Mouse (Mus musculus) heart, postnatal 4 days (tissue): ENCODE measurements around the gene Cbx2. TPM values are rescaled to one million over a fixed set of nuclear protein-coding genes. Genes with fewer than 3 reads are reported as not detected.

Experiments used
- DNase-seq: peaks from one replicate; pipeline ENCODE4 v3.0.0; 2021
- total RNA-seq, 2 experiments: library from RNA; stranded (reverse); gene quantifications; 2 replicates each; pipeline ENCODE4 v1.2.3; 2021

Gene Cbx2
- total RNA-seq: 1 to 10 TPM; 7.6 to 7.8 TPM

DNA sequence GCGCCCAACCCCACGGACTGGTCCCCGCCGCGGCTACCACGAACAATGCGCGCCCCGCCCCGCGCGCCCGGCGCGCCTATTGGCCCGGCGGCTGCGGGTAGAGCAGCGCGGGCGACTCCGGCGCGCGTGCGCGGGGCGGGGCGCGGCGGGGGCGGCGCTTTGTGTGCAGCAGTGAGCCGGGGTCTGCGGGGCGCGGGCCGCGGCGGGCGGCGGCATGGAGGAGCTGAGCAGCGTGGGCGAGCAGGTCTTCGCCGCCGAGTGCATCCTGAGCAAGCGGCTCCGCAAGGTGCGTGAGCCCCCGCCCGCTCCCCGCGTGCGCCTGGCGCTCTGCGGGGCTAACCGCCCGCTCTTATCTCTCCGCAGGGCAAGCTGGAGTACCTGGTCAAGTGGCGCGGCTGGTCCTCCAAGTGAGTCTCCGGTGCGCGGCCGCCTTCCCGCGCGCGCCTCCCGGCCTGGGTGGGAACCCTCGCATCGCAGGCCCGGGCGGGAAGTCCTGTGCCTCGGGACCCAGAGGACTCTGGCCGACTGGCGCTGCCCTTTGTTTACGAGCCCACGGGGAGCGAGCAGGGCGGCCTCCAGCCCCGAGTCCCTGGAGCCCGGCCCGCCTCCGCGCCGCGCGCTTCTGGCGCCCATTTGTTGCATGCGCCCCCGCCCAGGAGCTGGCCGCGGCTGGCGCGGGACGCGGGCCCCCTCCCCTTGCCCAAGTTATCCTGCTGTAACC is at the start of gene Cbx2:
Cbx2 (plus strand) TSS at position 68 of the 721 bp plus-strand sequence.
- peak; percentile 89 for DNase-seq

DNA sequence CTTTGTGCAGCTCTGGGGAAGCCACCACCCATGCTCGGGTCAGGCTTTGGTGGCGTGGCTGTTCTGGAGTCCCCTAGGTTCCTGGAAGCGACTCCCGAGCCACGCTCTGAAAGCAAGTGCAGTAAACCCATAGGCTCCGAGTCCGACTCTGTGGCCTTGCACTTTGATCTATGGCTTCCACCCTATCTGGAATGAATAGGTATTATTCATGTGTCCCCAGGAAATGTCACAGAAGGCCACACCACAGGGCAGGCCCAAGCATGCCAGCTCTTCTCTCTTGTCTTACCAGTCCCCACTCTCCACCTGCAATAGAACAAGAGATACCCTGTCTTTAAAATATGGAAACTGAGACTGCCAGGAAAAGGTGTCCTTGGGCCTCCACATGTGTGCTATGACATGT is 48.4 kb upstream of the Cbx2 start:
- DNase-seq: no peak

GRCm38 (mm10) chr11:118975427-118975826 is 47.3 kb upstream of the Cbx2 start:
- peak; percentile 76 for DNase-seq

- no peak for DNase-seq
Measured at GRCm38 (mm10) chr11:118975917-118976316, 46.8 kb upstream of the Cbx2 start.

- DNase-seq: no peak
Measured at GRCm38 (mm10) chr11:118980388-118980787, 42.4 kb upstream of the Cbx2 start.

DNA sequence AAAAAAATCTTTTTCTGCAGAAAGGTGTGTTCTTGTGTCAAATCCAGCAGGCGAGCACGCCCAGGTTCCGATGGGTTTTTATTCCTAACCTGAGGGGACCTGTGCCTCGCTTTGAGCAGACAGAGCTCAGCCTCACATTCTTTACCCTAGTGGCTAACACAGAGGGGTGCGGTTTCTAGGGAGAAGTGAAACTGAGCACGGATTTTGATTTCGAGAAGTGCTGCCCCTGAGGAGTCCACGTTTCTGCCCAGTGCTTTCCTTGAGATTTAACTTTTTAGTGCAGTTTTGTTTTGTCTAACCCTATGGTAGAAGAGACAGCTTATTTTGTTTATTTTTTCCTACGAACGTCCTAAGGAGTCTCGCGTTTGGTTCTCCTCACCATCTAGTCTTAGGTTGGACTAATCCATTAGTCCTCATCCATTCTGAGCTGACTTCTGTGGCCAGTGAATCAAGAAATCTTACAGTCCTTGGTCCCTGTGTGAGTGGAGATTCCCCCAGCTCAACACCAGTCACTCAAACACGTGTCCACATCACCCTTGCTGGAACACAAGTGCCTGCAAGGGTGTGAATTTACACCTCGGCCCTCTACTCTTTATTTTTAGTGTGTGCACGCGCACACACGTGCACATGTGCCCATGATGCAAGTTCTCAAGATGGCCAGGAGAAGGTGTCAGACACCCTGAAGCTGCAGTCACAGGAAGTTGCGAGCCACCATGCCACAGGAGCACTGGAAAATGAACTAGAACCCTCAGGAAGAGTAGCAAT is 41.6 kb upstream of the Cbx2 start:
- DNase-seq: no peak

GRCm38 (mm10) chr11:118982593-118983113 is 40.1 kb upstream of the Cbx2 start:
- DNase-seq: no peak

GRCm38 (mm10) chr11:118985571-118985970 is 37.2 kb upstream of the Cbx2 start:
- no peak for DNase-seq

- no peak for DNase-seq
Measured at GRCm38 (mm10) chr11:118987999-118988398, 34.8 kb upstream of the Cbx2 start, which contains the start of gene Enpp7. Gene Enpp7 (plus strand): TSS chr11:118988188.

- DNase-seq: no peak
Measured at GRCm38 (mm10) chr11:118992781-118993180, 30.0 kb upstream of the Cbx2 start.

DNA sequence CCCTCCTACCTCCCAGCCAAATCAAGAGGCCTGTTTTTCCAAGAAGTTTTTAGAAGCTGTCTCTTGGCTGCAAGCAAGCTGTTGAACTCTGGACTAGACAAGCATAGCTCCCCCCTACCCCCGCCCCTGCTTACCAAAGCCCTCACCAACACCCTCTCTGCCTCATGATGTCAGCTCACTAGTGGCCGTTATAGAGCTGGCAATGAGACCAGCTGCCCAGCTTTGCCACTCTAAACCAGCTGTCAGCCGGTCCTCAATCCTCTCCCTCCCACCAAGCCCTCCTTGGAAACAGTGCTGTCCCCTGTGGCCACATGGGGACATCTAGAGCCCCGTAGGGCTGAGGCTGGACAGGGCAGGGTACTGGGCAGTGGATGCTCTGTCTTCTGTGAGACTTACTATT is 27.3 kb upstream of the Cbx2 start:
- DNase-seq: no peak

- no peak for DNase-seq
Measured at GRCm38 (mm10) chr11:118997182-118997581, 25.6 kb upstream of the Cbx2 start.

- peak; percentile 89 for DNase-seq
Measured at GRCm38 (mm10) chr11:118998540-118999265, 24.1 kb upstream of the Cbx2 start.

GRCm38 (mm10) chr11:118999361-118999804 is 23.4 kb upstream of the Cbx2 start:
- DNase-seq: no peak

DNA sequence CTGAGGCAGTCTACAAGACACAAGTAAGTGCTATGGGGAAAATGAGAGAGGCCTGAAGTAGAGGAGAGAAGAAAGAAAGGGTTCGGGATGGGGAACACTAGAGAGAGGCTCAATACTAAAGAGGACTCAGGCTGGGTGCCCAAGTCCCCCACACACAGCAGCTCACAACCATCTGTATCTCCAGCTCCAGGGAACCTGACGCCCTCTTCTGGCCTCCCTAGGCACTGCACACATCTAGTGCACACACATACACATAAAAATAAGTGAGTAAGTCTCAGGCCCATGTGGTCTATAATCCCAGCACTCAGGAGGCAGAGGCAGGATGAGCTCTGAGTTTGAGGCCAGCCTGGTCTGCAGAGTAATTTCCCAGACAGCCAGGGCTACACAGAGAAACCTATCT is 21.9 kb upstream of the Cbx2 start:
- DNase-seq: no peak

DNA sequence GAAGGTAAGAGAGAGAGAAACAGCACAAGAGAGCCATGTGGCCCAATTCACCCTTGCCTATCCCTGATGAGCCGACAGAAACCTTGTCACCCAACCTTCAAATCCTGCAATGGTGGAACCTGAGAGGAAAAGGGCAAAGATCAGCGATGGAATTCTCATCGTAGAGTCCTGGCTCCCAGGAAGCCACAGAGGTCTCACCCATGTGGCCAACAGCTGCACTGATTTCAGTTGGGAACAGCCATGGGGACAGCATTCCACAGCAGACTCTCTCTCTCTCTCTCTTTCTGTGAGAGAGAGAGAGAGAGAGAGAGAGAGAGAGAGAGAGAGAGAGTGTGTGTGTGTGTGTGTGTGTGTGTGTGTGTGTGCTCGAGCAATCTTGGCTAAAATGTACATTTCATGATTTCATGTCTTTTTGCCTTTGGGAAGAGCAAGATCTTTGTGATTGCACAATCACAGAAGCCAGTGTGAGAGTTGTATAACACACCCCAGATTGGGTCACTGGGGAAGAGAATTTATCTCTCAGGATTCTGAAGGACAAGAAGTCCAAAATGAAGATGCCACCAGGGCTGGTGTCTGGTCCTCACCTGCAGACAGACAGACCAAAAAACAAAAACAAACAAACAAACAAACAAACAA is 21.2 kb upstream of the Cbx2 start:
- DNase-seq: no peak

DNA sequence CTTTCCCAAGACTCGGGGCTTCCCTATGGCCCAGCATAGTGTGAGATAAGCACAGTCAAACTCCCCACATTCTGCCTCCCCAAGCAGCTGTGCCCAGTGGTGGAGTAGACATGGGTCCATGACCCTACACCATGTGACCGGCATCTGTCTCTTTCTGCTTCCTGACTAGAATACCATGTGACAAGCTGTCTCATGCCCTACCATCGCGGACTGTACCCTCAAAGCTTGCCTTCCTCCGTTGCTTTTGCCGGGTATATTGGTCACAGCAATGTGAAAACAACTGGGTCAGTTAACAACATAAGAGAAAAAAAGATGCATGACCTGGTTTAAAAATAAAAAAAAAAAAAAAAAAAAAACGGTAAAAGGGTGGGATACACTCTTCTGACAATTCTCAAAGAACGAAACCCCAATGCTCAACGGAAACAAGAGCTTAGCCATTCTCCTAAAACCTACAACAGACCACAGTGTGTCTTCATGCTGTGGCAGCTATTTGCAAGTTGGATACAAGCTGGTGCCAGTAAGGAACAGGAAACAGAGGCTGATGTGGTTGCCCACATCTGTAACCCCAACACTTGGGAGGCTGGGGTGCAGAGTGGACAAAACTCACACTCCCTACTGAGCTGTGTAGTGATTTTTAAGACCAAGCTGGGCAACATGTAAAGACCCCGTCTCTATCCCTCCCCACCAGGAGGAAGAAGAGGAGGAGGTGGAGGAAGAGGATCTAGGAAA is 17.1 kb upstream of the Cbx2 start:
- DNase-seq: no peak

DNA sequence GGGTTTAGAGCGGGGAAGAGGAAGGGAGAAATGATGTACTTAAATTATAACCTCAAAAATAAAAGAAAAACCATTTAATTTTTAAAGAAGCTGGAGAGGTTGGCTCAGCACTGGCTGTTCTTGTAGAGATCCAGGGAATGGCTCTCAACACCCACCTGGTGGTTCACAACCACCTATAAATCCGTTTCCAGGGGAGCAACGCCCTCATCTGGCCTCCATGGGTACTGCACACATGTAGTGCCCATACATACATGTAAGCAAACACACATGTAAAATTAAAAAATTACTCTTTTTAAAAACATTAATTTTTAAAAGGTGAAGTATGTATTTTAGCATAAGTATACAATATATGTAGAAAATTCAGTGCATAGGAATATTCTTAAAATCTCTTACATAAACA is 16.3 kb upstream of the Cbx2 start:
- DNase-seq: no peak

DNA sequence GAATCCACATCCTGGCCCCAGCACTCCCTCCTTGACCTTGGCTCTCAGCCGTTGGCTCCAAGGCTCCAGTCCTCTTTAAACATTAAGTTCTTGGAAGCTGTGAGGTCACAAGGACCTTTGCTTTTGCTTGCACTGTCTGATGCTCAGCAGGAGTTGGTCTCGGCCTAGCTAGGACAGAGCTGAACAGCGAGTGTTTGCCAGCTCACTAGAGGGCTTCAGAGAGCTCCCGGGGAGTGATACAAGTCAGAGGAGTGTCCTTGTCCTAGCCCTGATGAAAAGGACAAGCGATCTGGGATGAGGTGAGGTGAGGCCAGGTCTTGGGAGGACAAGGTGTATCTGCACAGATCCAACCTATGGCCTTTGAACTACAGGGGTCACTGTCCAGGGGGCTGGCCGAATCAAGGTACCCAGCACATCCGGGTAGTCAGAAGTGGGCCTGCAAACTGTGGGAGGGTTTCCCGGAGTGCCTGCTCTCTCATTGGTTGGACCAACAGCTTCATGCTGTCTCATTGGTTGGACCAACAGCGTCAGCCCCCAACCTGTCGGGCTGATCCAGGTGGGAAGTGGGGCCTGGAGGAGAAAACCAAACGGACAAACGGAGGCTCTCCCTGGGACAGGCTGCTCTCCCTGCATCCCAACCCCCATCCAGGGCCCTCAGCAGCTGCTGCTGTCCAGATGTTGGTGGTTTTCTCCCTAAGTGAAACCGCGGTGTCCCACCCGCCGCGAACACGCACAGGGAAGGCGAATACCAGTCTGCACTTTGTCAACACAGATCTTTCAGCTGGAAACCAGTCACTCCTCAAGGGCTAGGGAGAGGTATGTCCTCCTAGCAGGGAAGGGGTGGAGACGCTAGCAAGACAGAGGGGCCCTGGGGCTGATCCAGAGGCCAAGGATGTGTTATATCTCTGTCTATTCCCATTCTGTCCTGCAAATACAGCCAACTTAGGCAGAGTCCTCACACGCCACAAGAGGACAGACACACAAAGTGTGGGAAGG is 15.0 kb upstream of the Cbx2 start:
- DNase-seq: no peak

DNA sequence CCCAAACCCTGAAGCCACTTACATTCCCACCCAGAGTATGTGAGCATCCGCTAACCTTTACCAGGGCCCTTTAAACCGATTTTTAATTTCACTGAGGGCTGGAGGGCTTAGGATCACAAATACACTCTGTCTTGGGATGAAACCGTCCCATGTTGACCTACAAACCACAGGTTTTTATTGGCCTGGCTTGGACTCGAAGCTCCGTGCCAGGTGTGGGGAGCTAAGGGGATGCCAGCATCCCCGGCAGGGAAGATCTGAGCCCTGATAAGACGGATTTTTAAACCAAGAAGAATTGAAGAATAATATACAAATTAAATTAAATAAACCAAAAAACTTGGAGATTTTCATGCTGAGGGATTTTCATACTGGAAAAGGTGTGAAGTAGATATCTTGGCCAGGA is 8.3 kb upstream of the Cbx2 start:
- DNase-seq: no peak
